Mouse (Mus musculus): ENCODE measurements at regions not wholly inside any gene's neighbourhood (a gene's known extent, or its start where the extent isn't known, plus 50 kb on each side); places are given as distances from the start of the nearest gene placed in this dataset.

- TF ChIP-seq POLR2A (IDR thresholded peaks at IDR 0.05; ENCODE audit: low read depth, low read length) (no peak), CTCF (IDR thresholded peaks at IDR 0.05; ENCODE audit: extremely low read depth, insufficient read length, insufficient replicate concordance, low read depth, low read length) (no peak)
These were observed 213.3 kb upstream of the Spdye4c start for GRCm38 (mm10) chr2:128377680-128378079.

Measured in small intestine, adult 2 months (tissue).